ENCODE assay signal across 8 mouse cellular contexts in genomic region chr15:93552169-93552568, GRCm38 (mm10). TPM values are rescaled to one million over a fixed set of nuclear protein-coding genes. Genes with fewer than 3 reads are reported as not detected.
DNase-seq lines count a peak whose midpoint lies in the region; ATAC-seq lines count a peak whose summit lies in the region.

No protein-coding gene starts in this region.

- 6% methylated on average over 9 of the region's 9 CpGs for WGBS in hindbrain, embryonic 12.5 days
- 2% methylated on average over 9 of the region's 9 CpGs for WGBS in limb, embryonic 13.5 days
- 2% methylated on average over 9 of the region's 9 CpGs for WGBS in midbrain, embryonic 13.5 days
- WGBS in stomach, embryonic 16.5 days: 3% methylated on average over 9 of the region's 9 CpGs

- peak; percentile 41 for DNase-seq in gastrocnemius, postnatal 10 days
- DNase-seq in gastrocnemius, postnatal 36 days: no peak
- no peak for DNase-seq in left cerebral cortex, adult 9 months (ENCODE audit: low spot score in 2 of 2)

- H3K9me3 ChIP-seq in erythroblast, embryonic 14.5 days (ENCODE audit: control insufficient read depth, low read length): no peaks in the 10 kb centered on the region
- H3K9me3 ChIP-seq in hindbrain, embryonic 12.5 days (replicated peaks): no peaks in the 10 kb centered on the region
- H3K9me3 ChIP-seq in limb, embryonic 13.5 days: no peaks in the 10 kb centered on the region
- H3K9me3 ChIP-seq in midbrain, embryonic 13.5 days: no peaks in the 10 kb centered on the region
- no peaks in the 10 kb centered on the region for H3K9me3 ChIP-seq in stomach, embryonic 16.5 days (replicated peaks; ENCODE audit: control insufficient read depth, low read length)

- peaks cover 19% of the 10 kb centered on the region for H3K4me1 ChIP-seq in erythroblast, embryonic 14.5 days (ENCODE audit: control insufficient read depth)
- peaks cover 7% of the 10 kb centered on the region for H3K4me1 ChIP-seq in hindbrain, embryonic 12.5 days
- H3K4me1 ChIP-seq in limb, embryonic 13.5 days: peaks cover 56% of the 10 kb centered on the region
- H3K4me1 ChIP-seq in midbrain, embryonic 13.5 days (replicated peaks): peaks cover 10% of the 10 kb centered on the region
- H3K4me1 ChIP-seq in stomach, embryonic 16.5 days (ENCODE audit: control insufficient read depth, insufficient read depth, low read length): peaks cover 10% of the 10 kb centered on the region; the same call in 1 of the 2 replicates

- no peaks in the 10 kb centered on the region for H3K27me3 ChIP-seq in erythroblast, embryonic 14.5 days (ENCODE audit: control insufficient read depth)
- H3K27me3 ChIP-seq in hindbrain, embryonic 12.5 days: no peaks in the 10 kb centered on the region
- no peaks in the 10 kb centered on the region for H3K27me3 ChIP-seq in limb, embryonic 13.5 days
- H3K27me3 ChIP-seq in midbrain, embryonic 13.5 days: no peaks in the 10 kb centered on the region
- H3K27me3 ChIP-seq in stomach, embryonic 16.5 days (ENCODE audit: control insufficient read depth, insufficient read depth, low read length): no peaks in the 10 kb centered on the region

- intact Hi-C loops in gastrocnemius, postnatal 36 days (cut with DNase I): no loop called here

- no peaks in the 10 kb centered on the region for H3K36me3 ChIP-seq in erythroblast, embryonic 14.5 days (ENCODE audit: control insufficient read depth)
- no peaks in the 10 kb centered on the region for H3K36me3 ChIP-seq in hindbrain, embryonic 12.5 days
- peaks cover 10% of the 10 kb centered on the region; the same call in 1 of the 2 replicates for H3K36me3 ChIP-seq in limb, embryonic 13.5 days
- no peaks in the 10 kb centered on the region for H3K36me3 ChIP-seq in midbrain, embryonic 13.5 days
- H3K36me3 ChIP-seq in stomach, embryonic 16.5 days (ENCODE audit: control insufficient read depth, insufficient read depth, low read length): no peaks in the 10 kb centered on the region

- peak overlapping the region; percentile 5 for H3K4me3 ChIP-seq in erythroblast, embryonic 14.5 days (replicated peaks)
- H3K4me3 ChIP-seq in hindbrain, embryonic 12.5 days: no peak overlapping the region
- no peak overlapping the region; the same call in 1 of the 2 replicates for H3K4me3 ChIP-seq in limb, embryonic 13.5 days
- no peak overlapping the region for H3K4me3 ChIP-seq in midbrain, embryonic 13.5 days (replicated peaks)
- peak overlapping the region; percentile 8; the same call in 1 of the 2 replicates for H3K4me3 ChIP-seq in stomach, embryonic 16.5 days (replicated peaks; ENCODE audit: low read length)

- H3K9ac ChIP-seq in hindbrain, embryonic 12.5 days: no peak overlapping the region
- H3K9ac ChIP-seq in limb, embryonic 13.5 days: no peak overlapping the region
- H3K9ac ChIP-seq in midbrain, embryonic 13.5 days (replicated peaks): no peak overlapping the region
- H3K9ac ChIP-seq in stomach, embryonic 16.5 days (ENCODE audit: low read length): peak overlapping the region; percentile 20; the same call in 1 of the 2 replicates

- ATAC-seq in hindbrain, embryonic 12.5 days (ENCODE audit: low FRiP score): no peak
- ATAC-seq in limb, embryonic 13.5 days (ENCODE audit: low FRiP score, low read depth): peak; percentile 66
- ATAC-seq in midbrain, embryonic 13.5 days: peak; percentile 62
- ATAC-seq in stomach, embryonic 16.5 days (ENCODE audit: insufficient read depth, low FRiP score): peak; percentile 89

- no peak overlapping the region for H3K27ac ChIP-seq in hindbrain, embryonic 12.5 days
- H3K27ac ChIP-seq in limb, embryonic 13.5 days: peak overlapping the region; percentile 44
- no peak overlapping the region for H3K27ac ChIP-seq in midbrain, embryonic 13.5 days
- H3K27ac ChIP-seq in stomach, embryonic 16.5 days (ENCODE audit: low read length): peak overlapping the region; percentile 3; the same call in 1 of the 2 replicates

- H3K4me2 ChIP-seq in hindbrain, embryonic 12.5 days (replicated peaks): peak overlapping the region; percentile 15
- H3K4me2 ChIP-seq in limb, embryonic 13.5 days (replicated peaks): peak overlapping the region; percentile 41
- H3K4me2 ChIP-seq in midbrain, embryonic 13.5 days (replicated peaks): peak overlapping the region; percentile 33
- peak overlapping the region; percentile 35 for H3K4me2 ChIP-seq in stomach, embryonic 16.5 days (ENCODE audit: low read depth, low read length)

RNA-seq across cellular contexts. Expression of gene Prickle1, which starts 43.5 kb away (rescaled TPM):
- 10 to 100 TPM in 1 of 2 experiments, 1 to 10 TPM in 1; 8.1 to 10.6 TPM for total RNA-seq in gastrocnemius, postnatal 10 days (2021)
- total RNA-seq in gastrocnemius, postnatal 36 days (2021): 1 to 10 TPM; 3.1 to 4.1 TPM
- 0.02 and 0.03 TPM in 2 replicates for polyA plus RNA-seq in erythroblast, embryonic 14.5 days (2012)
- 24.6 and 27.9 TPM in 2 replicates for polyA plus RNA-seq in hindbrain, embryonic 12.5 days (2016; fragmentation: Nextera tagmentation; extraction: Ambion mirVana)
- 56.8 and 57.2 TPM in 2 replicates for polyA plus RNA-seq in limb, embryonic 13.5 days (2015; fragmentation: Nextera tagmentation; extraction: Ambion mirVana)
- polyA plus RNA-seq in midbrain, embryonic 13.5 days (2015; fragmentation: Nextera tagmentation; extraction: Ambion mirVana): 6.4 and 8.0 TPM in 2 replicates
- 20.2 and 21.7 TPM in 2 replicates for polyA plus RNA-seq in stomach, embryonic 16.5 days (2015; fragmentation: Nextera tagmentation; extraction: Ambion mirVana)

Comparison
In these comparisons a context has a peak if more than half of its experiments do, and no peak if none do; other contexts are left out.
1. H3K4me3 ChIP-seq: peak in erythroblast, embryonic 14.5 days (single experiment) and stomach, embryonic 16.5 days (single experiment); none in hindbrain, embryonic 12.5 days (single experiment), limb, embryonic 13.5 days (single experiment) and midbrain, embryonic 13.5 days (single experiment).
2. H3K27ac ChIP-seq: peak in limb, embryonic 13.5 days (single experiment) and stomach, embryonic 16.5 days (single experiment); none in hindbrain, embryonic 12.5 days (single experiment) and midbrain, embryonic 13.5 days (single experiment).
3. Peak in every context shown above with its lines, with median percentiles within 50 percentile points of each other: H3K4me2 ChIP-seq.